Mouse (Mus musculus): ENCODE data around the gene Ano10. TPM values are rescaled to one million over a fixed set of nuclear protein-coding genes. Genes with fewer than 3 reads are reported as not detected.

The Ano10 gene
- polyA plus RNA-seq, 1 experiment from 2014 or later, result 37.6 TPM

DNA sequence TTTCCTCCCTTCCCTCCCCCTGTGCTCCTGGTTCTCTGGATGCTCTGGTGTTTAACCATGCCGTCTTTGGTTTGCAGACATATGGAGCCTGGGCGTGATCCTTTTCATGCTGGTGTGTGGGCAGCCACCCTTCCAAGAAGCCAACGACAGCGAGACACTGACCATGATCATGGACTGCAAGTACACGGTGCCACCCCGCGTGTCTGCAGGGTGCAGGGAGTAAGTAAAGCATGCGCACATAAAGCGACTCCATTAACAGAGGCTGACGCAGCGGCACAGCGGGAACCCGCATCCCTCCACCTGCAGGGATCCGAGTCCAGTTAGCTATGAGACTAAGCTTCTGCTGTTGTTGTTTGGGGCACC is 137.2 kb downstream of the Ano10 start:
- H3K4me2 ChIP-seq (ENCODE audit: low read length), result no peak overlapping the region
- ATAC-seq (ENCODE audit: insufficient number of reproducible peaks, insufficient read depth, low FRiP score, low read depth), result no peak
- no peaks in the 10 kb centered on the region for H3K27me3 ChIP-seq (ENCODE audit: control insufficient read depth, insufficient read depth, low read length)
- H3K4me3 ChIP-seq (ENCODE audit: control insufficient read depth in 1 of 2, insufficient read depth in 1 of 2, low read depth in 1 of 2, low read length in 2 of 2), result no peak overlapping the region
- no peak overlapping the region for H3K27ac ChIP-seq (replicated peaks in 1 of 2; ENCODE audit: control insufficient read depth in 1 of 2, insufficient read depth in 1 of 2, low read depth in 2 of 2, low read length in 2 of 2)
- H3K9ac ChIP-seq (ENCODE audit: low read length), result no peak overlapping the region
- H3K4me1 ChIP-seq (ENCODE audit: control insufficient read depth in 2 of 2, insufficient read depth in 2 of 2, low read length in 2 of 2), result peaks cover 6 to 28% of the 10 kb centered on the region in 2 experiments
- WGBS, result 89% methylated on average over 14 of the region's 14 CpGs
- peaks cover 3% of the 10 kb centered on the region; the same call in 1 of the 2 replicates for H3K9me3 ChIP-seq (ENCODE audit: control insufficient read depth, low read length)
- H3K36me3 ChIP-seq (ENCODE audit: control insufficient read depth, insufficient read depth, low read length), result peaks cover 40% of the 10 kb centered on the region

DNA sequence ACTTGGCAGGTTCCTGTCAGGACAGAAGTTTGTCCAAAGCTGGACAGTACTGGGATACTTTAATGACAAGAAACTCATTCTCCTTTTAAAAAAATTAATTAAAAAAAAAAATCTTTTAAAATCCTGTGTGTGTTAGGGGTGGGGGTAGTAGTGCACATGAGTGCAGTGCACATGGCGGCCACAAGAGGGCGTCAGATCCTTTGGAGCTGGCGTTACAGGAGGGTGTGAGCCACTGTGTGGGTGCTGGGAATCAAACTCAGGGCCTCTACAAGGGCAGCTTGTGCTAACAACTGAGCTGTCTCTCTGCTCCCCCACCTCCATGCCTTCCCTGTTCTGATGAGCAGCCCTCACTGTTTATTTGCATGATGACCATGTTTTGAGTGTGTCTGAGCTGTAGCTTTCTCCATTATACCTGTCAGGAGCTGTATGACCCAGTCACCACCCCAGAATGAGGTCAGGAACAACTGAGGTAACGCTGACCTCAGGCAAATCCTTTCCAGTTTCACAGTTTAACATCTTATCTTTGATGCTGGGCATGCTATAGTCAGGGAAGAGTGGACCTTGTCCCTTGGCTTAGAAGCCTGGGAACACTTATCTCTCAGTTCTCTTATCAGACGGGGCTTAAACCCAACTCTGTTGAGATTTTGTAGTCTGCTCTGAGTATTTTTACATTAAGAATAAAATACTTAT is 137.7 kb downstream of the Ano10 start:
- peaks cover 6 to 28% of the 10 kb centered on the region in 2 experiments for H3K4me1 ChIP-seq (ENCODE audit: control insufficient read depth in 2 of 2, insufficient read depth in 2 of 2, low read length in 2 of 2)
- 73% methylated on average over 5 of the region's 5 CpGs for WGBS

GRCm38 (mm10) chr9:122155193-122155592 is 139.0 kb downstream of the Ano10 start:
- no peak for ATAC-seq (ENCODE audit: insufficient number of reproducible peaks, insufficient read depth, low FRiP score, low read depth)
- Histone ChIP-seq H3K9me3 (ENCODE audit: control insufficient read depth, low read length) (peaks cover 3% of the 10 kb centered on the region; the same call in 1 of the 2 replicates), H3K4me3 (ENCODE audit: control insufficient read depth in 1 of 2, insufficient read depth in 1 of 2, low read depth in 1 of 2, low read length in 2 of 2) (no peak overlapping the region), H3K4me1 (ENCODE audit: control insufficient read depth in 2 of 2, insufficient read depth in 2 of 2, low read length in 2 of 2) (peaks cover 6 to 28% of the 10 kb centered on the region in 2 experiments), H3K36me3 (ENCODE audit: control insufficient read depth, insufficient read depth, low read length) (peaks cover 29% of the 10 kb centered on the region), H3K27ac (replicated peaks in 1 of 2; ENCODE audit: control insufficient read depth in 1 of 2, insufficient read depth in 1 of 2, low read depth in 2 of 2, low read length in 2 of 2) (no peak overlapping the region), H3K9ac (ENCODE audit: low read length) (no peak overlapping the region), H3K4me2 (ENCODE audit: low read length) (no peak overlapping the region), H3K27me3 (ENCODE audit: control insufficient read depth, insufficient read depth, low read length) (no peaks in the 10 kb centered on the region)
- 90% methylated on average over 1 of the region's 1 CpGs for WGBS

More for the DNA sequence above, 137.7 kb downstream of the Ano10 start:
- no peak overlapping the region for H3K4me3 ChIP-seq (ENCODE audit: control insufficient read depth in 1 of 2, insufficient read depth in 1 of 2, low read depth in 1 of 2, low read length in 2 of 2)
- H3K27ac ChIP-seq (replicated peaks in 1 of 2; ENCODE audit: control insufficient read depth in 1 of 2, insufficient read depth in 1 of 2, low read depth in 2 of 2, low read length in 2 of 2), result no peak overlapping the region
- no peak overlapping the region for H3K9ac ChIP-seq (ENCODE audit: low read length)
- H3K9me3 ChIP-seq (ENCODE audit: control insufficient read depth, low read length), result peaks cover 3% of the 10 kb centered on the region; the same call in 1 of the 2 replicates
- no peak overlapping the region for H3K4me2 ChIP-seq (ENCODE audit: low read length)
- no peaks in the 10 kb centered on the region for H3K27me3 ChIP-seq (ENCODE audit: control insufficient read depth, insufficient read depth, low read length)
- peaks cover 40% of the 10 kb centered on the region for H3K36me3 ChIP-seq (ENCODE audit: control insufficient read depth, insufficient read depth, low read length)
- no peak for ATAC-seq (ENCODE audit: insufficient number of reproducible peaks, insufficient read depth, low FRiP score, low read depth)

- no peak overlapping the region for H3K4me3 ChIP-seq (ENCODE audit: control insufficient read depth in 1 of 2, insufficient read depth in 1 of 2, low read depth in 1 of 2, low read length in 2 of 2)
- ATAC-seq (ENCODE audit: insufficient number of reproducible peaks, insufficient read depth, low FRiP score, low read depth), result no peak
- H3K27ac ChIP-seq (replicated peaks in 1 of 2; ENCODE audit: control insufficient read depth in 1 of 2, insufficient read depth in 1 of 2, low read depth in 2 of 2, low read length in 2 of 2), result no peak overlapping the region
- H3K9ac ChIP-seq (ENCODE audit: low read length), result no peak overlapping the region
- H3K27me3 ChIP-seq (ENCODE audit: control insufficient read depth, insufficient read depth, low read length), result no peaks in the 10 kb centered on the region
- H3K9me3 ChIP-seq (ENCODE audit: control insufficient read depth, low read length), result peaks cover 3% of the 10 kb centered on the region; the same call in 1 of the 2 replicates
- 64% methylated on average over 3 of the region's 3 CpGs for WGBS
- H3K4me1 ChIP-seq (ENCODE audit: control insufficient read depth in 2 of 2, insufficient read depth in 2 of 2, low read length in 2 of 2), result peaks cover 4 to 23% of the 10 kb centered on the region in 2 experiments
- peaks cover 21% of the 10 kb centered on the region for H3K36me3 ChIP-seq (ENCODE audit: control insufficient read depth, insufficient read depth, low read length)
- no peak overlapping the region for H3K4me2 ChIP-seq (ENCODE audit: low read length)
These were observed 140.8 kb downstream of the Ano10 start for GRCm38 (mm10) chr9:122153436-122153835.

DNA sequence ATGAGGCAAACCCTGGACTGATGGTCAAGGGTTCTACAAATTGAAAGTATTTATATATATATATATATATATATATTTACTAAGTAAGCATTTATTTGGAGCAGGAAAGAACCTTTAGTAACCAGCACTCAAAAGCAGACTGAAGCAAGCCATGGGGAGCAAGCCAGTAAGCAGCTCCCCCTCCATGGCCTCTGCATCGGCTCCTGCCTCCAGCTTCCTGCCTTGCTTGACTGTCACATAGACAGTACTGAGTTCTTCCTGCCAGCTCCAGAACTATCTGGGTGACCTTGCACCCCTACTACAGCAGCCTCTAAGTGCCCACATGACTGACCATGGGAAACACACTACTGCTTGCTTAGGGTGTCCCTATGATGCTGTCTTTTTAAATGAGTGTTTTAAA is 141.7 kb downstream of the Ano10 start:
- Histone ChIP-seq H3K4me3 (ENCODE audit: control insufficient read depth in 1 of 2, insufficient read depth in 1 of 2, low read depth in 1 of 2, low read length in 2 of 2) (no peak overlapping the region), H3K9me3 (ENCODE audit: control insufficient read depth, low read length) (peaks cover 3% of the 10 kb centered on the region; the same call in 1 of the 2 replicates), H3K36me3 (ENCODE audit: control insufficient read depth, insufficient read depth, low read length) (peaks cover 11% of the 10 kb centered on the region), H3K9ac (ENCODE audit: low read length) (no peak overlapping the region), H3K4me1 (ENCODE audit: control insufficient read depth in 2 of 2, insufficient read depth in 2 of 2, low read length in 2 of 2) (peaks cover 0 to 14% of the 10 kb centered on the region in 2 experiments; a peak in 3 of 4 replicates), H3K27ac (replicated peaks in 1 of 2; ENCODE audit: control insufficient read depth in 1 of 2, insufficient read depth in 1 of 2, low read depth in 2 of 2, low read length in 2 of 2) (no peak overlapping the region), H3K27me3 (ENCODE audit: control insufficient read depth, insufficient read depth, low read length) (no peaks in the 10 kb centered on the region), H3K4me2 (ENCODE audit: low read length) (no peak overlapping the region)
- ATAC-seq (ENCODE audit: insufficient number of reproducible peaks, insufficient read depth, low FRiP score, low read depth), result no peak
- WGBS, result 67% methylated on average over 1 of the region's 1 CpGs

GRCm38 (mm10) chr9:122152063-122152462 is 142.2 kb downstream of the Ano10 start:
- H3K4me3 ChIP-seq (ENCODE audit: control insufficient read depth in 1 of 2, insufficient read depth in 1 of 2, low read depth in 1 of 2, low read length in 2 of 2), result no peak overlapping the region
- no peak overlapping the region for H3K9ac ChIP-seq (ENCODE audit: low read length)
- no peaks in the 10 kb centered on the region for H3K27me3 ChIP-seq (ENCODE audit: control insufficient read depth, insufficient read depth, low read length)
- H3K4me1 ChIP-seq (ENCODE audit: control insufficient read depth in 2 of 2, insufficient read depth in 2 of 2, low read length in 2 of 2), result peaks cover 0 to 13% of the 10 kb centered on the region in 2 experiments; a peak in 3 of 4 replicates
- WGBS, result 91% methylated on average over 4 of the region's 4 CpGs
- peaks cover 7% of the 10 kb centered on the region for H3K36me3 ChIP-seq (ENCODE audit: control insufficient read depth, insufficient read depth, low read length)
- H3K9me3 ChIP-seq (ENCODE audit: control insufficient read depth, low read length), result peaks cover 3% of the 10 kb centered on the region; the same call in 1 of the 2 replicates
- H3K4me2 ChIP-seq (ENCODE audit: low read length), result no peak overlapping the region
- no peak overlapping the region for H3K27ac ChIP-seq (replicated peaks in 1 of 2; ENCODE audit: control insufficient read depth in 1 of 2, insufficient read depth in 1 of 2, low read depth in 2 of 2, low read length in 2 of 2)
- ATAC-seq (ENCODE audit: insufficient number of reproducible peaks, insufficient read depth, low FRiP score, low read depth), result no peak

DNA sequence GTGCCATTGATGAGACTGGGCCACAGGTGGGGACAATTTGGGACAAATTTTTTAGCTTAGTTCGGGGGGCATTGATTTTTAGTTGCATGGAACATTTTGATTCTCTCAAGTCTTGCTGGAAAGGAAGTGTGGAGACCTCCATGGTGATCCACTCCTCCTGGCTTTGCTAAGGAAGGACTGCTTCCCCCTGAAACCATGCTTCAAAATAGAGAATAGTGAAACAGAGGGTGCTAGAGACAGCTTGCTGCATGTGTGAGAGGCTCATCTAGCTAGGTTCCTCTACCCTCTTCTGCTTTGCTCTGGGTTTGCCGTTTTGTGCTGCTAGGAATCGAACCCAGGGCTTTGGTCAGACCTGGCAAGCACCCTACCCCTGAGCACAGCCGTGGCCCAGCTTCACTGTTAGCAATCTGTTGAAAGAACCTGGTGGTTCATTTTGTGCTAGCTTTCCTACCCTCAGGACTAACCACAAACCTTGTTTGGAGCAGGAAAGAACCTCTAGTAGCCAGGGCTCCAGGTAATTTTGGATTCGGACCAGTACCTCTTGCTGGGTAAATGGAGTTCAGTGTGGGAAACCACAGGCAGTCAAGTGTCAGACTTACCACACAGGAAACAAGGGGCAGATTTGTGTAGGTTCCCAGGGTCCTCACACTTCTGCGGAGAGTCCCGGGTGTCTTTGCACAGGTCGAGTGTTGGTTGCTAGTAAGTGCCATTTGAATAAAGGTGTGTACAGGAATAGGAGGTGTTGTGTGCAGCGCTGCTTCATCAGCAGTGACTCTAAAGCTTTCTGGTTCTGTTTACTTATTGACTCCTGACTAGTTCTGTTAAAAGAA is 144.0 kb downstream of the Ano10 start:
- no peaks in the 10 kb centered on the region for H3K27me3 ChIP-seq (ENCODE audit: control insufficient read depth, insufficient read depth, low read length)
- H3K27ac ChIP-seq (replicated peaks in 1 of 2; ENCODE audit: control insufficient read depth in 1 of 2, insufficient read depth in 1 of 2, low read depth in 2 of 2, low read length in 2 of 2), result no peak overlapping the region
- no peak for ATAC-seq (ENCODE audit: insufficient number of reproducible peaks, insufficient read depth, low FRiP score, low read depth)
- no peak overlapping the region for H3K4me3 ChIP-seq (ENCODE audit: control insufficient read depth in 1 of 2, insufficient read depth in 1 of 2, low read depth in 1 of 2, low read length in 2 of 2)
- peaks cover 2 to 21% of the 10 kb centered on the region in 2 experiments for H3K4me1 ChIP-seq (ENCODE audit: control insufficient read depth in 2 of 2, insufficient read depth in 2 of 2, low read length in 2 of 2)
- no peak overlapping the region for H3K4me2 ChIP-seq (ENCODE audit: low read length)
- H3K36me3 ChIP-seq (ENCODE audit: control insufficient read depth, insufficient read depth, low read length), result peaks cover 18% of the 10 kb centered on the region
- no peak overlapping the region for H3K9ac ChIP-seq (ENCODE audit: low read length)
- H3K9me3 ChIP-seq (ENCODE audit: control insufficient read depth, low read length), result no peaks in the 10 kb centered on the region
- 85% methylated on average over 9 of the region's 9 CpGs for WGBS

All from heart, embryonic 14.5 days (tissue).